Mouse (Mus musculus): Measurements from ENCODE around the gene Dcaf12.

Gene Dcaf12

DNA sequence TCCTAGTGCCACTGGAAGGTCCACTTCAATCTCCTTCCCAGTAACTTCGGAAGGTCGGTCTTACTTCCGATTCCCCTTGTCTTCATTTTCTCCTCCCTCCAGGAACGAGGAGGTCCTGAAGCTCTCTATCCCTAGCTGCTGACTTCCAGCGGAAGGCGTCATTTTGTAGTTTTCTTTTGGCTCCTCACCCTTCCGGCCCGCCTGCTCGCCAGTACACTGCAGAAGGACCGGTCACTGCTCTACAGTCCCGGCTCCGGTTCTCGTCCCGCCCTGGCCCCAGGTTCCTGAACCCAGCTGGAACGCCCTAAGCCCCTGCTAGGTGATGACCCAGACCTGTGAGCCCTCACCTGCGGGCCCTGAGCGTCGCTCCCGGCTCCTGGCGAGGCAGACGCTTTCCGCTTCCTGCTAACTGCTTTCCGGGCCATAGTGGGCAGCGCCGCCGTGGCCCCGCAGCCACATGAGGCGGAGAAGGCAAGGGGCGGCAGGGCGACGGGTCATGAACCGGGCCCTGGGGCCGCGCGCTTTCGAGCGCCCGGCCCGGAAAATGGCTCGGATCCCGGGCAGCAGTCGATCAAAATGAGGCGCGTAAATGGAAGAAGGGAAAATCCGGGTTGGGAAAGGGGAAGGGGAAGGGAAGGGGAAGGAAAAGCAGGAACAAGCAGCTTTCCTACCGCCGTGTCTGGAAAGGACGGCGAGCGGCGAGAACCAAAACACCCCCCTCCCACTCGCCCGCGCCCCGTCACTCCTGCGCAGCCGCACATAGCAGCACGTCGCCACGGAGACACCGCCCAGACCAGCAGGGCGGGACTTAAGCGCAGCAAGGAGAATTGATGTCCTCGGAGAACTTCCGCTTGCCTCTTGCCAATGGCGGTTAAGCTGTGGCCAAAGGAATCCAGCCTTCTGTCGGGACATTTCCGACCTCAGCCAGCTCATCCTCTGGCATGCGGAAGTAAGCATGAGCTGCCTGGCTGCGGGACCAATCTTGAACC is at the start of gene Dcaf12:
TSS of gene Dcaf12 (minus strand) at position 749 of the 989 bp plus-strand sequence.
- peak; percentile 90 for DNase-seq (ENCODE audit: low spot score)

DNA sequence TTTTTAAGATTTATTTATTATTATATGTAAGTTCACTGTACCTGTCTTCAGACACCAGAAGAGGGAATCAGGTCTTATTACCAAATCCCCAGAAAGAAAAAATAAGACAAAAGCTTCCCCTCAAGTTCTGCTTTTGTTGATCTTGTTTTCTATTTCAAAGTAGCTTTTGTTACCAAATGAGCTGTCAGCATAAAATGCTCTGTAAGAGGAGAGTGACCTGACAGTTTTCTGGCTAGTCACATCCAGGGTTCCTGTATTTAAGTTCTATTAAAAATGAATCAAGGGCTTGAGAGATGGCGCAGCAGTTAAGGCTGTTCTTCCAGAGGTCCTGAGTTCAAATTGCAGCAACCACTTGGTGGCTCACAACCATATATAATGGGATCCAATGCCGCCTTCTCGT is 46.4 kb upstream of the Dcaf12 start:
- DNase-seq (ENCODE audit: low spot score): no peak

DNA sequence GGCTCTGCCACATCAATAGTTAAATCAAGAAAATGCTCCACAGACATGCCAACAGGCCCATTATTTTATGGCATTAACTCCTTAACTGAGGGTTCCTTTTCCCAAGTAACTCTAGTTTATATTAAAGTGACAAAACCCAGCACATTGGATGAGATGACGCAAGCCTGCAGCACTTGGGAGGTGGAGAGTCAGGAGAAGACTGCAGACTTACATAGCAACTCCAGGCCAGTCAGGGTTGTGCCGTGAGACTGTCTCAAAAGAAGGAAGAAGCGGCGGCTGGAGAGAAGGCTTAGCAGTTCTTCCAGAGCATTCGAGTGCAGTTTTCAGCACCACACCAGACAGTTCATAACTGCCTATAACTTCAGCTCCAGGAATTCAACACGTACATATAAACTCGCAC is 44.7 kb upstream of the Dcaf12 start:
- no peak for DNase-seq (ENCODE audit: low spot score)

DNA sequence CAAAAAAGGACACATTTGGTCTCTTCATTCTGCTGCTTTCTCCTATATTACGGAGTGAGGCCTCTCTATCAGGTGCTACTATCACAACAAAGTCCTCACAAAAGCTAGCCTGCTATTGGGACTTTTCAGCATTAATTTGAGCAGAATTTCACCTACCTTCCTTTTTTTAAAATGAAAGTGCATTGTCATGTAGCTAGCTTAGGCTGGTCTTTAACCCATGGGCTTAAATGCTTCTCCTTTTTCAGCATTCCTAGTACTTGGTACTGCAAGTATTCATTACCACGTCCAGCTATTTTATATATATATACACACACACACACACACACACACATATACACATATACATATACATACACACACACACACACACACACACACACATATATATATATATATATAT is 44.0 kb upstream of the Dcaf12 start:
- DNase-seq (ENCODE audit: low spot score): no peak

GRCm38 (mm10) chr4:41357154-41357553 is 42.5 kb upstream of the Dcaf12 start:
- no peak for DNase-seq (ENCODE audit: low spot score)

GRCm38 (mm10) chr4:41353265-41353664 is 38.6 kb upstream of the Dcaf12 start:
- no peak for DNase-seq (ENCODE audit: low spot score)

DNA sequence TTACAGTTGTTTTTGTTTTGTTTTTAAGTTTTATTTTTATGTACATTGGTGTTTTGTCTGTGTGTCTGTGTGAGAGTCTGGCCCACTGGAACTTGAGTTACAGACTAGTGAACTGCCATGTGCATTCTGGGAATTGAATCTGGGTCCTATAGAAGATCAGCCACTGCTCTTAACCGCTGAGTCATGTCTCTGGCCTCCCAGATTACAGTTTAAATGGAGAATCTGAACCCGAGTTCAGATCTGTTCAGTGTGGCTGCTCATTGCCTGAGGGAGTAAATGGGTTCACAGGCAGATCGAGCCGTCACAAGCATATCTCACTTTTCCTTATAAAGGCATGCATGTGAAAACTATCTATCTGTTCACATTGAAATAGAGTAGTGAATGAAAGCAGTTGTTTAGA is 38.1 kb upstream of the Dcaf12 start:
- no peak for DNase-seq (ENCODE audit: low spot score)

GRCm38 (mm10) chr4:41349199-41349591 is 34.5 kb upstream of the Dcaf12 start:
- no peak for DNase-seq (ENCODE audit: low spot score)

DNA sequence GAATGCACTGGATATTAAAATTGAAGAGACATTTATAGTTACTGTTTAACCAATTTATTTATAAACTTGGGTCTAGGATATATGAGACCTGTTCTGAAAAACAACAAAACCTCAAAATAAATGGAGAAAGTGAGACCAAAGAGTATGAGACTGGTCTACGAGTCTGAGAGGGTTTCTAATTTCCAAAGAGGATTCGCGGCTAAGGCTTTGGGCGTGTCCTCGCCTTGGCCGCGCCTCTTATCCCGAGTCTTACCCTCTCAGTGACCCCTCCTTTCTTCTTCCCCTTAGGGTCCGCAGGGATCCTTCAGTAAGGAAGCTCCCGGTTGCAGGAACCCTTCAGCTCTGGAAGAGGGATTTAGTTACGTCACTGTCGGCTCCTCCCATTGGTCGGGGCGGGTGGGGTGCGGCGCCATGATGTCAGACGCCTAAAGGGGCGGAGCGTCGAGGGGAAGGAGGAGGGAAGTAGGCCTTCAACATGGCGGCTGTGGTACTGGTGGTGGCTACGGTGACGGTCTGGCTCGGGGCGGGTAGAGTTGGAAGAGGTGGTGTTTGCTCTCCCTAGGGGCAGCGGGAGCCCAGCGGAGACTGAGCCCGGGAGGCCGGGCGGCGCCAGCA is 34.0 kb upstream of the Dcaf12 start, which contains the start of gene Ubap1:
TSS of gene Ubap1 (plus strand) at position 413 of the 615 bp plus-strand sequence.
- DNase-seq (ENCODE audit: low spot score): peak; percentile 64

DNA sequence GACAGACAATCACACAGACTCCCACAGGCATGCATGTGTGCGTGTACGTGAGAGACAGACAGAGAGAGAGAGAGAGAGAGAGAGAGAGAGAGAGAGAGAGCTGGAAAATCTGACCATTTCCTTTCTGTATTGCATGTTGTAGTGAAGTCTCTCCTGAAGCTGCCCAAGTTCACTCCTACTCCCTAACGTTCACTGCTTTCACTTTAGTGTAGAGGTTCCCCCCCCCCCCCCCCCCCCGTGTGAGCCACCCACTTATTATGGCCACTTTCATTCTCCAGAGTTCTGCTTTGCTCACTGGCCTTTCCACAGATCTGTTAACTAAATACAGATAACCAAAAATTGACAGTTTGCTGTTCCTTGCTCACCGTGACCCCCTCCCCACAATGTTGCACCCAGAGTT is 33.1 kb upstream of the Dcaf12 start:
- no peak for DNase-seq (ENCODE audit: low spot score)

DNA sequence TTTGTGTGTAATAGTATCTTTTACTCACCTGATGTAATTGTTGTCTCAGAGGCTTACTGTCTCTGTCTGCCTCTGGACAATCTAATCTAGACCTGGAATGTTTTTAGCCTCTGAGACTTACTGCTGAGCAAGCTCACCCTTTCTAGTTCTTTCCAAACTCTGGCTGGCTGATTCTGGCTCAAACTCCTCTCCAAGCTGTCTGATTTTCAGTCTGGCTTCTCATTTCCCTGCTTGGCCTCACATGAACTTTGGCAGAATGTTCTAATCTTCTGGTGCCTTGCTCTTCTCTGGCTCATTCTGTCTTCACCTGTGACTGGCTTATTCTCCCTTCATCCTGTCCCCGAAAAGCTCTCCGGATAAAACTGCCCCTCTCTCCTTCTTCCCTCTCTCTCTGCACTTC is 31.3 kb upstream of the Dcaf12 start:
- DNase-seq (ENCODE audit: low spot score): no peak

DNA sequence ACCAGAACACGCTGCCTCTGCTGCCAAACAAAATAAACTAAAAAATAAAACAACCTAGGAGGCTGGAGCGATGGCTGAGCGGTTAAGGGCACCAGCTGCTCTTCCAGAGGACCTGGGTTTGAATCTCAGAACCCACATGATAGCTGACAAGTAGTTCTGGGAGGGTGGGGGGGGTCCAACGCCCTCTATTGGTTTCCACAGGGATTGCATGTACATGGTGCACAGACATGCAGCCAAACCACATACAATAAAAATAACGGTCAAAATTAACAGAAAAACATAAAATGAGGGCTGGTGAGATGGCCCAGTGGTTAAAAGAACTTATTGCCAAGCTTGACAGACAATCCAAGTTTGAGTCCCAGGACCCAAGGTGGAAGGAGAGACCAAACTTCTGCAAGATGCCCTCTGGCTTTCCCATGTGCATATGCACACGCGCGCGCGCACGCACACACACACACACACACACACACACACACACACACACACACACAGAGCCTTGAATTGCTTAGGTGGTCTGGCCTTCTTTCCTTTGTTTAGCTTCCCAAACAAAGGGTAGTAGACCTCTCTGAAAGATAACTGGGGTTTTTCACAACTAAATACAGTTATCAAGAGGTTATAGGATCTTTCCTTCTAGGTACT is 26.3 kb upstream of the Dcaf12 start:
- no peak for DNase-seq (ENCODE audit: low spot score)

- DNase-seq (ENCODE audit: low spot score): no peak
These were observed 21.9 kb upstream of the Dcaf12 start for GRCm38 (mm10) chr4:41336546-41336945.

GRCm38 (mm10) chr4:41331698-41332421 is 17.2 kb upstream of the Dcaf12 start:
- DNase-seq (ENCODE audit: low spot score): no peak

GRCm38 (mm10) chr4:41331085-41331484 is 16.4 kb upstream of the Dcaf12 start:
- DNase-seq (ENCODE audit: low spot score): no peak

DNA sequence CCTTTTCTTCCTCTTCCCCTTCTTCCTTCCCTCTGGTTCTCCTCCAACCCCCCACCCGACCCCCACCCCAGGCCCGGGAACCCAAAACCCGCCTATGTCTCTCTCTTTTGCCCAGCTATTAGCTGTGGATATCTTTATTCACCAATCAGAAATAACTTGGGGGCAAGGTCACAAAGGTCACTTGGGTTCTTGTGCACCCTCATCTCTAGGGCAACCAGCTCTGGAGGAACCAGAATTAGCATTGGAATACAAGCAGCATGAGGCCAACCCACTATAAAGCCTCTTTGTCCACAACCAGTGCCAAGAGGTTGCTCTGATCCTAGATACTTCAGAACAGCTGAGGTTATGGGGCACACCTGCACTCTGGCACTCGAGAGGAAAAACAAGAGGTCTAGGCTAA is 14.8 kb upstream of the Dcaf12 start:
- no peak for DNase-seq (ENCODE audit: low spot score)

GRCm38 (mm10) chr4:41326876-41327275 is 12.2 kb upstream of the Dcaf12 start:
- DNase-seq (ENCODE audit: low spot score): no peak

GRCm38 (mm10) chr4:41320971-41321370 is 6.3 kb upstream of the Dcaf12 start:
- no peak for DNase-seq (ENCODE audit: low spot score)

GRCm38 (mm10) chr4:41318267-41318666 is 3.6 kb upstream of the Dcaf12 start:
- no peak for DNase-seq (ENCODE audit: low spot score)

DNA sequence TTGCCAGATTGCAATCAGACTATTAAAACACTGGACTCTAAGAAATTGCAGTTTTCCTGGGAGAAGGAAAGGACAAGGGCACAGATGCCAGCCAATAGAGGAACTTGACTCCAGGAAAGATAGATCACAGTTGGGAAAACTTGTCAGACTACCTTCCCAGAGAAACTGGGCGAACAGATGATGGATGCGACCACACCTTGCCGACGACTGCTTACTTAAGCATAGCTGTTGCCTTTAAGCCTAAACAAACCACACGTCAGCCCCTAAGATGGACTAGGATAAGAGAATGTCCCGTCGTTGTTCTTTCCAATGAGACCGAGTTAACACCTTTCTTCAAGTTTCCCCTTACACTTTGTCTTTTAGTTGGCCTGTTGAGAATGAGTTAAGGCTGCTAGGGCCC is 484 bp upstream of the Dcaf12 start:
- DNase-seq (ENCODE audit: low spot score): no peak

GRCm38 (mm10) chr4:41313722-41314121 is 967 bp downstream of the Dcaf12 start:
- DNase-seq (ENCODE audit: low spot score): no peak
